Mouse (Mus musculus) liver, postnatal 0 days (tissue): ENCODE measurements at regions not wholly inside any gene's neighbourhood (a gene's known extent, or its start where the extent isn't known, plus 50 kb on each side); places are given as distances from the start of the nearest gene placed in this dataset.

Experiments
- ATAC-seq: fragments of 200-750 bp; cut with Nextera tagmentation; 2 replicates; pipeline ENCODE4 v1.8.0; 2017; ENCODE audit warnings: mild to moderate bottlenecking, moderate library complexity
- DNase-seq: peaks from one replicate; pipeline ENCODE4 v3.0.0-alpha.2; 2016
- H3K27ac ChIP-seq: fragments of 300-500 bp; sonication (generic); 2 replicates; pipeline ENCODE4 v1.5.1; 2014; ENCODE audit warnings: antibody characterized with exemption, moderate library complexity, mild to moderate bottlenecking, low read depth
- H3K27me3 ChIP-seq: fragments of 300-500 bp; sonication (generic); 2 replicates; pipeline ENCODE4 v1.6.1; 2014; ENCODE audit warnings: low read length, control low read depth, mixed read lengths; ENCODE audit not compliant: insufficient read depth
- H3K36me3 ChIP-seq: fragments of 300-500 bp; sonication (generic); replicated peaks from 2 replicates; pipeline ENCODE4 v1.6.1; 2014; ENCODE audit warnings: mild to moderate bottlenecking, control low read depth, low read length, moderate library complexity, mixed read lengths; ENCODE audit not compliant: insufficient read depth
- H3K4me1 ChIP-seq: fragments of 300-500 bp; sonication (generic); 2 replicates; pipeline ENCODE4 v1.6.1; 2014; ENCODE audit warnings: antibody characterized with exemption, mild to moderate bottlenecking, control low read depth; ENCODE audit not compliant: insufficient read depth
- H3K4me2 ChIP-seq: fragments of 300-500 bp; sonication (generic); 2 replicates; pipeline ENCODE4 v1.6.1; 2014; ENCODE audit warnings: low read depth, mild to moderate bottlenecking, low read length, moderate library complexity, mixed read lengths
- H3K4me3 ChIP-seq: fragments of 300-500 bp; sonication (generic); 2 replicates; pipeline ENCODE4 v1.5.1; 2014; ENCODE audit warnings: low read depth, low read length
- H3K9ac ChIP-seq: fragments of 300-500 bp; sonication (generic); replicated peaks from 2 replicates; pipeline ENCODE4 v1.6.1; 2014; ENCODE audit warnings: mild to moderate bottlenecking, moderate library complexity
- H3K9me3 ChIP-seq: fragments of 300-500 bp; sonication (generic); 2 replicates; pipeline ENCODE4 v1.6.1; 2016; ENCODE audit warnings: mild to moderate bottlenecking, control low read depth, low read length, mixed read lengths
- CTCF ChIP-seq: sonication (generic); IDR thresholded peaks from 2 replicates; pipeline ENCODE4 v1.5.1; 2016; ENCODE audit warnings: antibody characterized with exemption, low read depth
- EP300 ChIP-seq: IDR thresholded peaks from 2 replicates; pipeline ENCODE4 v1.6.1; 2016; ENCODE audit warnings: antibody characterized with exemption, low read depth, mild to moderate bottlenecking
- WGBS: fragments of 180-500 bp; shearing (Covaris S2); extraction: QIAGEN DNeasy Blood & Tissue Kit; methylation state at CpG from one replicate; pipeline ENCODE4 v1.1.7; 2014; ENCODE audit not compliant: insufficient replicate concordance; 5-methylcytosine and 5-hydroxymethylcytosine counted together

- ATAC-seq (no peak), DNase-seq (no peak)
- Histone ChIP-seq H3K27ac (no peak overlapping the region), H3K4me1 (no peaks in the 10 kb centered on the region; the same call in none of the 2 replicates), H3K27me3 (no peaks in the 10 kb centered on the region), H3K4me2 (no peak overlapping the region), H3K9ac (no peak overlapping the region), H3K9me3 (no peaks in the 10 kb centered on the region), H3K36me3 (no peaks in the 10 kb centered on the region), H3K4me3 (no peak overlapping the region)
- TF ChIP-seq CTCF (peak; percentile 55), EP300 (no peak)
Measured at GRCm38 (mm10) chr11:24257741-24258140, 179.9 kb downstream of the Bcl11a start.

GRCm38 (mm10) chr11:24258340-24258739 lies 180.5 kb downstream of the Bcl11a start:
- H3K27ac ChIP-seq, result no peak overlapping the region
- TF ChIP-seq CTCF (no peak), EP300 (no peak)
- H3K4me3 ChIP-seq, result no peak overlapping the region
- H3K9me3 ChIP-seq, result no peaks in the 10 kb centered on the region
- DNase-seq (no peak), ATAC-seq (no peak)
- H3K4me2 ChIP-seq, result no peak overlapping the region
- H3K27me3 ChIP-seq, result no peaks in the 10 kb centered on the region
- H3K4me1 ChIP-seq, result no peaks in the 10 kb centered on the region; the same call in none of the 2 replicates
- no peaks in the 10 kb centered on the region for H3K36me3 ChIP-seq
- H3K9ac ChIP-seq, result no peak overlapping the region
- WGBS, result 59% methylated on average over 6 of the region's 6 CpGs

- H3K4me1 ChIP-seq, result no peaks in the 10 kb centered on the region; the same call in none of the 2 replicates
- WGBS, result 50% methylated on average over 2 of the region's 2 CpGs
- no peaks in the 10 kb centered on the region for H3K9me3 ChIP-seq
- ATAC-seq (no peak), DNase-seq (no peak)
- TF ChIP-seq CTCF (no peak), EP300 (no peak)
- H3K36me3 ChIP-seq, result no peaks in the 10 kb centered on the region
- no peak overlapping the region for H3K27ac ChIP-seq
- H3K4me3 ChIP-seq, result no peak overlapping the region
- no peak overlapping the region for H3K9ac ChIP-seq
- no peak overlapping the region for H3K4me2 ChIP-seq
- no peaks in the 10 kb centered on the region for H3K27me3 ChIP-seq
Measured at GRCm38 (mm10) chr11:24259668-24260067, 181.8 kb downstream of the Bcl11a start.

GRCm38 (mm10) chr11:24269046-24269445 lies 191.2 kb downstream of the Bcl11a start:
- H3K9ac ChIP-seq, result no peak overlapping the region
- DNase-seq, result no peak
- H3K27ac ChIP-seq, result no peak overlapping the region
- H3K9me3 ChIP-seq, result no peaks in the 10 kb centered on the region
- no peak overlapping the region for H3K4me2 ChIP-seq
- H3K4me3 ChIP-seq, result no peak overlapping the region
- no peaks in the 10 kb centered on the region for H3K4me1 ChIP-seq
- no peaks in the 10 kb centered on the region for H3K27me3 ChIP-seq
- WGBS, result 63% methylated on average over 2 of the region's 2 CpGs
- TF ChIP-seq EP300, result no peak
- no peak for TF ChIP-seq CTCF
- H3K36me3 ChIP-seq, result no peaks in the 10 kb centered on the region
- ATAC-seq, result no peak

- DNase-seq, result no peak
- H3K4me1 ChIP-seq, result no peaks in the 10 kb centered on the region
- no peak overlapping the region for H3K4me3 ChIP-seq
- H3K36me3 ChIP-seq, result no peaks in the 10 kb centered on the region
- H3K9me3 ChIP-seq, result no peaks in the 10 kb centered on the region
- H3K27me3 ChIP-seq, result no peaks in the 10 kb centered on the region
- no peak overlapping the region for H3K4me2 ChIP-seq
- TF ChIP-seq EP300 (no peak), CTCF (no peak)
- H3K9ac ChIP-seq, result no peak overlapping the region
- no peak for ATAC-seq
- H3K27ac ChIP-seq, result no peak overlapping the region
- 63% methylated on average over 5 of the region's 5 CpGs for WGBS
Measured at GRCm38 (mm10) chr11:24281628-24282027, 203.8 kb downstream of the Bcl11a start.

- Histone ChIP-seq H3K36me3 (no peaks in the 10 kb centered on the region), H3K4me1 (no peaks in the 10 kb centered on the region), H3K9me3 (no peaks in the 10 kb centered on the region), H3K27me3 (no peaks in the 10 kb centered on the region), H3K4me3 (no peak overlapping the region), H3K27ac (no peak overlapping the region), H3K9ac (no peak overlapping the region), H3K4me2 (no peak overlapping the region)
- no peak for DNase-seq
- 69% methylated on average over 9 of the region's 9 CpGs for WGBS
- ATAC-seq, result no peak
- no peak for TF ChIP-seq CTCF
- TF ChIP-seq EP300, result no peak
Measured at GRCm38 (mm10) chr11:24282556-24282955, 204.7 kb downstream of the Bcl11a start.
